Mouse (Mus musculus) C2C12 (cell line): ENCODE measurements around the gene Tnfsf12. TPM values are rescaled to one million over a fixed set of nuclear protein-coding genes. Genes with fewer than 3 reads are reported as not detected.
"Not testable (repeated sequence)": the region's sequence is repeated elsewhere in the genome, so short reads cannot be mapped to it uniquely, and the experiment has no call there.

ENCODE experiments used
- H3K27me3 ChIP-seq: one replicate; pipeline ENCODE4 v1.6.1; 2011; ENCODE audit not compliant: control insufficient read depth, insufficient read depth, insufficient read length
- H3K36me3 ChIP-seq: one replicate; pipeline ENCODE4 v1.6.1; 2011; ENCODE audit not compliant: control insufficient read depth, insufficient read depth
- H3K4me3 ChIP-seq: one replicate; pipeline ENCODE4 v1.5.1; 2011; ENCODE audit warnings: mild to moderate bottlenecking, control low read depth; ENCODE audit not compliant: poor library complexity, insufficient read depth, severe bottlenecking
- H3K79me2 ChIP-seq: one replicate; pipeline ENCODE4 v1.6.1; 2011; ENCODE audit not compliant: control insufficient read depth, insufficient read depth
- H3K79me3 ChIP-seq: one replicate; pipeline ENCODE4 v1.6.1; 2011; ENCODE audit warnings: low read depth, control low read depth
- H3ac ChIP-seq: one replicate; pipeline ENCODE3; 2011; ENCODE audit warnings: low read depth; ENCODE audit not compliant: control insufficient read depth, insufficient read length
- CEBPB ChIP-seq: IDR thresholded peaks from one replicate; pipeline ENCODE4 v1.6.1; 2011; ENCODE audit warnings: low read depth, mild to moderate bottlenecking, control low read depth, moderate library complexity
- CTCF ChIP-seq: IDR thresholded peaks from one replicate; pipeline ENCODE4 v1.5.1; 2011; ENCODE audit not compliant: control insufficient read depth, insufficient read depth, insufficient read length
- FOSL1 ChIP-seq: IDR thresholded peaks from one replicate; pipeline ENCODE4 v1.8.0; 2011; ENCODE audit warnings: mild to moderate bottlenecking, low read length; ENCODE audit not compliant: poor library complexity, insufficient read depth, severe bottlenecking
- MAX ChIP-seq: IDR thresholded peaks from one replicate; pipeline ENCODE4 v1.6.1; 2011; ENCODE audit warnings: mild to moderate bottlenecking, control low read depth
- MYOD1 ChIP-seq: IDR thresholded peaks from one replicate; pipeline ENCODE4 v1.6.1; 2011; ENCODE audit warnings: low read depth; ENCODE audit not compliant: control insufficient read depth, insufficient read length
- MYOG ChIP-seq: IDR thresholded peaks from one replicate; pipeline ENCODE4 v1.6.1; 2011; ENCODE audit not compliant: control insufficient read depth, insufficient read length; ENCODE audit errors: extremely low read depth
- USF1 ChIP-seq: IDR thresholded peaks from one replicate; pipeline ENCODE4 v1.6.1; 2011; ENCODE audit warnings: low read depth, mild to moderate bottlenecking, control low read depth, moderate library complexity
- polyA plus RNA-seq: library from polyadenylated mRNA; unstranded; fragments of >200 nt; fragmentation: generic; extraction: Trizol; gene quantifications from one replicate; pipeline ENCODE4 v1.2.1, GENCODE M21; 2012; ENCODE audit warnings: missing spikeins

The Tnfsf12 gene
- polyA plus RNA-seq, 1 experiment: 6.4 TPM

DNA sequence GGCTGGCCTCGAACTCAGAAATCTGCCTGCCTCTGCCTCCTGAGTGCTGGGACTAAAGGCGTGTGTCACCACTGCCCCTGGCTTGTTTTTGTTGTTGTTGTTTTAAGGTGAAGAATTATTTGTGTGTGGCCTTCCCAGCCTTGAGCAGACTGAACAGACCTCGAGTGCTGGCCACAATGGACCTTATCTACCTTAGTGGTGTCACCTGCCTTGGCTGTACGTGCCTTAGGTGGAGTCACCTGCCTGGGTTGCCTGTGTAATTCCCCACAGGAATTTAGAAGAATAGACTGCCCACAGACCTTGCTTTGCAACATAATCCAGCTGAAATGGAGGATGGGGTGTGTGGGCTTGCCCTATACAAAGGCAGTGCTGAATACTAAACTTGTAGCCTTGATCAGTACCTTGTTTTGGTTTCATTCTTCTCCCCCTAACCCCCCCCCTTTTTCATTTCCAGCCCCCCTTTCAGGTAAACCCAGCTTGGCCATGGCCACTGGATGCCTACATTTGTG, 12.3 kb upstream of the Tnfsf12 start:
- Histone ChIP-seq H3ac (no peak overlapping the region), H3K79me2 (no peaks in the 10 kb centered on the region), H3K79me3 (no peaks in the 10 kb centered on the region), H3K36me3 (no peaks in the 10 kb centered on the region), H3K4me3 (no peak overlapping the region), H3K27me3 (no peaks in the 10 kb centered on the region)
- no peak for TF ChIP-seq CTCF
- no peak for TF ChIP-seq MYOD1
- TF ChIP-seq USF1: no peak
- no peak for TF ChIP-seq CEBPB
- TF ChIP-seq FOSL1: no peak
- no peak for TF ChIP-seq MAX
- TF ChIP-seq MYOG: no peak

DNA sequence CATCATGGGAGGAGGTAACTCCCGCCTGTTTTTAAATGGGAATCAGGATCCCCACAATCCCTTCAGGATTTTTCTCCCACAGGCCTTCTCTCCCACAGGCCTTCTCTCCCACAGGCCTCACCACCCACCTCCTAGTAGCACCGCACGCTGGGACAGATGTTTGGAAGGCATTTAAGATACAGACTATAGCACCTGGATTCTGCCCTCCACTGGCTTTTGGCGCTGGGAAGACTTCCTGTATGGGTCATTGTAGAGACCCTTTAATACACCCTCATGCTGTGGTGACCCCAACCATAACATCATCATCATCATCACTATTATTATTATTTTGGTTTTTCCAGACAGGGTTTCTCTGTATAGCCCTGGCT, 11.8 kb upstream of the Tnfsf12 start:
- H3K79me3 ChIP-seq: no peaks in the 10 kb centered on the region
- no peaks in the 10 kb centered on the region for H3K79me2 ChIP-seq
- no peak overlapping the region for H3ac ChIP-seq
- H3K36me3 ChIP-seq: no peaks in the 10 kb centered on the region
- no peak overlapping the region for H3K4me3 ChIP-seq
- TF ChIP-seq MAX: no peak
- no peak for TF ChIP-seq USF1
- TF ChIP-seq MYOD1: no peak
- TF ChIP-seq CEBPB: no peak
- TF ChIP-seq FOSL1: no peak
- TF ChIP-seq CTCF: no peak
- no peaks in the 10 kb centered on the region for H3K27me3 ChIP-seq

DNA sequence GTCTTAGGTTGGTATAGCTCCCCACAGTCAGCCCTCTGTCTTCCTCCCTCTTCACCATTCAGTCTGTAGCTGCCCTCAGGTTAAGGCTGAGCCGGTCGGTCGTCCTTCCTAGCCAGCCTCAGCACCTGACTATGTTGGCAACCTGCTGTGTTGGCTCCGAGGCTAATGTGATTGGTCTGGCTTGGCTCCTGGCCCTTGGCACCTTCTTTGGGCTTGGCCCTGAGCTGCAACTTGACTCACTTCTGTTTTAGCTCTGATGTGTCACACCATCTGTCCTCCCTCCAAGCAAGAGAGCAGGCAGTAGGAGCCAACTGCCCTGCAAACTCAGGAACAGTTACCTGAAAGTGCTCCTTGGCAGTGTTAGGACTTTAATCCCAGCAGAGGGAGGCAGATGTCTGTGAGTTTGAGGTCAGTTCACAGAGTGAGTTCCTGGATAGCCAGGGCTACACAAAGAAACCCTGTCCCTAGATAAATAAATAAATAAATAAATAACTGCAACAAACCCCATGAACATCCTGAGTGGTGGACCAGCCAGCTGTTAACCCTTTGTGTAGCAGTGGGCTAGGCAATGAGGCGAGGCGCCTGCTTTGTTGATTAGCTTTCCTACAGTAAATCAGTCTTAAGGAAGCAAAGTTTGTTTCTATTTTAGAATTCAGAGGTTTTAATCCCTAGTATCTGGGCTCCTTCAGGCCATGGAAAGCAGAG, 11.3 kb upstream of the Tnfsf12 start:
- no peak overlapping the region for H3ac ChIP-seq
- H3K79me3 ChIP-seq: no peaks in the 10 kb centered on the region
- no peaks in the 10 kb centered on the region for H3K36me3 ChIP-seq
- H3K27me3 ChIP-seq: no peaks in the 10 kb centered on the region
- no peak for TF ChIP-seq MAX
- TF ChIP-seq MYOG: no peak
- TF ChIP-seq CEBPB: no peak
- no peak for TF ChIP-seq MYOD1
- TF ChIP-seq CTCF: no peak
- TF ChIP-seq FOSL1: no peak
- H3K79me2 ChIP-seq: no peaks in the 10 kb centered on the region
- H3K4me3 ChIP-seq: no peak overlapping the region

DNA sequence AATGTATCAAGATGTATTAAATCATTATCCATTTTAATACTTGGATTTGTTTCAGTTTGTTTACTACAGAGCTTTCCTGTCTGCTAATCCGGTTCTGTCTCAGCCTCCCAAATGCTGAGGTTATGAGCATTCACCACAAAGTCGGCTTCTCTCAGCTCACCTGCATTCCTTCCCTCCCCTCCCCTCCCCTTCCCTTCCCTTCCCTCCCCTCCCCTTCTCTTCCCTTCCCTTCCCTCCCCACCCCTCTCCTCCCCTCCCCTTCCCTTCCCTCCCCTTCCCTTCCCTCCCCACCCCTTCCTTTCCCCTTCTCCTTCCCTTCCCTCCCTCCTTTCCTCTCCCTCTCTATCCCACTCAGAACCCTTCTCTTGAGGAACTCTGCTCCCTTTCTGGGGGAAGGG, 9.0 kb upstream of the Tnfsf12 start:
- H3K4me3 ChIP-seq: no peak overlapping the region
- no peaks in the 10 kb centered on the region for H3K79me2 ChIP-seq
- H3K36me3 ChIP-seq: no peaks in the 10 kb centered on the region
- no peak for TF ChIP-seq MYOD1
- TF ChIP-seq USF1: no peak
- no peak for TF ChIP-seq MYOG
- TF ChIP-seq FOSL1: no peak
- no peak overlapping the region for H3ac ChIP-seq
- H3K79me3 ChIP-seq: no peaks in the 10 kb centered on the region
- H3K27me3 ChIP-seq: no peaks in the 10 kb centered on the region

DNA sequence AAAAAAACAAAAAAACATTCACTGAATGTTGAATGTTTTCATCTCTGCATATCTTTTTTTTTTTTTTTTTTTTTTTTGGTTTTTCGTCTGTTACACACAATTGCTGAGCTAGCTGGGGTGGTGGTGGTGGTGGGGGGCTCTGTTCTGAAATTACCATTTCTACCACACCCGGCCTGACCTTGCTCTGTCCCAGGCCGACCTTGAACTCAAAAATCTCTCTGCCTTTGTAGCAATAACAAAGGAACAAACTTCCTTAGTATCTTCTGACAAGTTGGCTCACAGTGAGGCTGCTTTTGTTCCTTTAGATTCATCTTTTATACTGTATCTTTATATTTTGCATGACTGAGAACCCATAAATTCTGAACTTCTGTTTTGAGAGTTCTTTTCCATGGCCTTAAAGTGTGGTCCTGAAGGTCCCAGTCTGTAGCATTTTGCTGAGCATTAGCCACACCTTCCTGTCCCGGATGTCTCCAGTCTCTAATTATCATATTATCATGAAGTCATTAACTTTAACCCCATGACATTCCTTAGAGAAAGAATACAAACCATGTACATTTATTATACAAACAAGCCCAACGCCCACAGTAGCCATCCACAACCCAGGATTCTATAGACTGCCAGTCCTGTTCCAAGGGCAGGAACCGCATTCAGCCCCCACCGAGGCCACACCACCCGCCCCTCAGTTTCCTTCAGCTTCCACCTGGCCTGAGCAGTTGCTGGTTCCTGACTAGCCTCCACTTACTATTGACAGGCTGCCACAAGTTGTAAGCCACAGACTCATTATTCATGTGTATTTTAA, 8.4 kb upstream of the Tnfsf12 start:
- Histone ChIP-seq H3ac (no peak overlapping the region), H3K36me3 (no peaks in the 10 kb centered on the region), H3K79me3 (no peaks in the 10 kb centered on the region), H3K4me3 (no peak overlapping the region), H3K27me3 (no peaks in the 10 kb centered on the region), H3K79me2 (no peaks in the 10 kb centered on the region)
- TF ChIP-seq MAX (no peak), FOSL1 (no peak), CTCF (no peak), MYOD1 (no peak), MYOG (no peak), CEBPB (no peak), USF1 (no peak)

DNA sequence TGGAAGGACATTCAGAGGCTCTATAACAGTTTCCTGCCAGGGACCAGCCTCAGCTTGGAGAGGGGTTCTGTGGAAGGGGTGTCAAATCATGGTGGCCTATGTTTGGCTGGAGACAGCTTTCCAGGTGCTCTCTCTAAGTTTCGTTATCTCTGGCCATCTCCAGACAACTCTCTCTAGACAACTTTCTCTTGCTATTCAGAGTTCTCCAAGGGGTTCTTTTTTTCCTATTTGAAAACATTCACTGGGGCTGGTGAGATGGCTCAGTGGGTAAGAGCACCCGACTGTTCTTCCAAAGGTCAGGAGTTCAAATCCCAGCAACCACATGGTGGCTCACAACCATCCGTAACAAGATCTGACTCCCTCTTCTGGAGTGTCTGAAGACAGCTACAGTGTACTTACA, 7.7 kb upstream of the Tnfsf12 start:
- H3K79me3 ChIP-seq, H3K79me2 ChIP-seq, H3K36me3 ChIP-seq, H3ac ChIP-seq, H3K27me3 ChIP-seq, H3K4me3 ChIP-seq: not testable (repeated sequence)

DNA sequence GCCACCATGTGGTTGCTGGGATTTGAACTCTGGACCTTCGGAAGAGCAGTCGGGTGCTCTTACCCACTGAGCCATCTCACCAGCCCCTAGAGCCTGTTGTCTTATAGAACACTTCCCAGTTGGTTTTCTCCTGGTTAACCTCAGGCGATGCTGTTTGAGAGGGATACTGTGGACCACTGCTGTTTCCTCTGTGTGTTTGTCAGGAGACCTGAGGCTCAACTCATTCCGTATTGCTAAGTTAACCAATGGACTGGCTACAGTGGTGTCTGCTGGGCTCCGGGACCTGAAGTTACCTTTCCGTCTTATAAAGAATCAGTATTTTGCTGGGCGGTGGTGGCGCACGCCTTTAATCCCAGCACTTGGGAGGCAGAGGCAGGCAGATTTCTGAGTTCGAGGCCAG, 7.2 kb upstream of the Tnfsf12 start:
- not testable (repeated sequence) for H3K36me3 ChIP-seq, H3K27me3 ChIP-seq, H3ac ChIP-seq, H3K79me3 ChIP-seq, H3K79me2 ChIP-seq, H3K4me3 ChIP-seq
